Mouse (Mus musculus) limb, embryonic 10.5 days (tissue): ENCODE data around the gene Fxn. TPM values are rescaled to one million over a fixed set of nuclear protein-coding genes. Genes with fewer than 3 reads are reported as not detected.

Experiments used
- DNase-seq: peaks from one replicate; pipeline ENCODE4 v3.0.0-alpha.2; 2017; ENCODE audit warnings: low spot score
- H3K27ac ChIP-seq: fragments of 300-500 bp; sonication (generic); 2 replicates; pipeline ENCODE4 v1.5.1; 2016; ENCODE audit warnings: mild to moderate bottlenecking
- H3K27me3 ChIP-seq: fragments of 300-500 bp; sonication (generic); 2 replicates; pipeline ENCODE4 v1.6.1; 2016; ENCODE audit warnings: low read depth, mild to moderate bottlenecking; ENCODE audit not compliant: poor library complexity, severe bottlenecking
- H3K36me3 ChIP-seq: fragments of 300-500 bp; sonication (generic); 2 replicates; pipeline ENCODE4 v1.6.1; 2016; ENCODE audit warnings: mild to moderate bottlenecking, moderate library complexity
- H3K4me1 ChIP-seq: fragments of 300-500 bp; sonication (generic); 2 replicates; pipeline ENCODE4 v1.6.1; 2016
- H3K4me3 ChIP-seq: fragments of 300-500 bp; sonication (generic); 2 replicates; pipeline ENCODE4 v1.5.1; 2016; ENCODE audit warnings: mild to moderate bottlenecking, moderate library complexity
- H3K9me3 ChIP-seq: fragments of 300-500 bp; sonication (generic); replicated peaks from 2 replicates; pipeline ENCODE4 v1.6.1; 2016; ENCODE audit warnings: mild to moderate bottlenecking
- WGBS: fragments of 180-500 bp; shearing (Covaris S2); methylation state at CpG from one replicate; pipeline ENCODE4 v1.1.7; 2016; 5-methylcytosine and 5-hydroxymethylcytosine counted together
- polyA plus RNA-seq: library from polyadenylated mRNA; unstranded; fragments of >200 nt; fragmentation: Nextera tagmentation; extraction: Ambion mirVana; gene quantifications from 2 replicates; pipeline ENCODE4 v1.2.1, GENCODE M21; 2016

Gene Fxn
- polyA plus RNA-seq, 1 experiment from 2014 or later, result 62.7 TPM

GRCm38 (mm10) chr19:24220795-24221445 lies 59.5 kb downstream of the Fxn start:
- no peaks in the 10 kb centered on the region for H3K36me3 ChIP-seq
- H3K4me1 ChIP-seq, result peaks cover 42% of the 10 kb centered on the region
- no peak for DNase-seq
- WGBS, result 31% methylated on average over 14 of the region's 14 CpGs
- no peaks in the 10 kb centered on the region for H3K9me3 ChIP-seq
- no peak overlapping the region for H3K27ac ChIP-seq
- H3K4me3 ChIP-seq, result no peak overlapping the region
- peaks cover 35% of the 10 kb centered on the region for H3K27me3 ChIP-seq

- DNase-seq, result no peak
- WGBS, result 56% methylated on average over 9 of the region's 9 CpGs
- no peak overlapping the region for H3K4me3 ChIP-seq
- peaks cover 28% of the 10 kb centered on the region for H3K4me1 ChIP-seq
- H3K36me3 ChIP-seq, result no peaks in the 10 kb centered on the region
- no peaks in the 10 kb centered on the region for H3K9me3 ChIP-seq
- no peak overlapping the region for H3K27ac ChIP-seq
- H3K27me3 ChIP-seq, result peaks cover 16% of the 10 kb centered on the region
Measured at GRCm38 (mm10) chr19:24219011-24219410, 61.4 kb downstream of the Fxn start.

GRCm38 (mm10) chr19:24218291-24218690 lies 62.1 kb downstream of the Fxn start:
- no peak for DNase-seq
- Histone ChIP-seq H3K9me3 (no peaks in the 10 kb centered on the region), H3K36me3 (no peaks in the 10 kb centered on the region), H3K27me3 (peaks cover 9% of the 10 kb centered on the region), H3K4me1 (peaks cover 28% of the 10 kb centered on the region), H3K4me3 (no peak overlapping the region), H3K27ac (no peak overlapping the region)
- 51% methylated on average over 2 of the region's 2 CpGs for WGBS

GRCm38 (mm10) chr19:24217851-24218250 lies 62.6 kb downstream of the Fxn start:
- peaks cover 32% of the 10 kb centered on the region for H3K4me1 ChIP-seq
- no peaks in the 10 kb centered on the region for H3K36me3 ChIP-seq
- no peaks in the 10 kb centered on the region for H3K9me3 ChIP-seq
- H3K4me3 ChIP-seq, result no peak overlapping the region
- H3K27ac ChIP-seq, result no peak overlapping the region
- peaks cover 4% of the 10 kb centered on the region for H3K27me3 ChIP-seq
- DNase-seq, result no peak

GRCm38 (mm10) chr19:24216771-24217170 lies 63.6 kb downstream of the Fxn start:
- H3K36me3 ChIP-seq, result no peaks in the 10 kb centered on the region
- H3K27me3 ChIP-seq, result no peaks in the 10 kb centered on the region
- 93% methylated on average over 9 of the region's 9 CpGs for WGBS
- H3K9me3 ChIP-seq, result no peaks in the 10 kb centered on the region
- no peak overlapping the region for H3K4me3 ChIP-seq
- H3K4me1 ChIP-seq, result peaks cover 33% of the 10 kb centered on the region
- H3K27ac ChIP-seq, result no peak overlapping the region
- no peak for DNase-seq

GRCm38 (mm10) chr19:24214939-24215338 lies 65.5 kb downstream of the Fxn start:
- DNase-seq, result no peak
- no peak overlapping the region for H3K4me3 ChIP-seq
- no peak overlapping the region for H3K27ac ChIP-seq
- no peaks in the 10 kb centered on the region for H3K9me3 ChIP-seq
- WGBS, result 83% methylated on average over 7 of the region's 7 CpGs
- H3K4me1 ChIP-seq, result peaks cover 30% of the 10 kb centered on the region
- H3K27me3 ChIP-seq, result no peaks in the 10 kb centered on the region
- no peaks in the 10 kb centered on the region for H3K36me3 ChIP-seq

GRCm38 (mm10) chr19:24213299-24213698 lies 67.1 kb downstream of the Fxn start:
- Histone ChIP-seq H3K4me3 (no peak overlapping the region), H3K4me1 (peaks cover 18% of the 10 kb centered on the region), H3K27ac (0 out of 2 replicates have a peak overlapping the region, but pooled peaks have one; percentile 17), H3K36me3 (no peaks in the 10 kb centered on the region), H3K9me3 (no peaks in the 10 kb centered on the region), H3K27me3 (no peaks in the 10 kb centered on the region)
- no peak for DNase-seq
- WGBS, result 36% methylated on average over 7 of the region's 7 CpGs

- Histone ChIP-seq H3K27ac (0 out of 2 replicates have a peak overlapping the region, but pooled peaks have one; percentile 17), H3K9me3 (no peaks in the 10 kb centered on the region), H3K36me3 (no peaks in the 10 kb centered on the region), H3K27me3 (no peaks in the 10 kb centered on the region), H3K4me3 (no peak overlapping the region), H3K4me1 (peaks cover 18% of the 10 kb centered on the region)
- no peak for DNase-seq
- WGBS, result 91% methylated on average over 12 of the region's 12 CpGs
Measured at GRCm38 (mm10) chr19:24212552-24213249, 67.7 kb downstream of the Fxn start.

Other genes starting within 250 kb of the Fxn start
- 0.20 and 0.28 TPM in 2 replicates for gene Fam189a2, start 249.6 kb downstream of the Fxn start, polyA plus RNA-seq
- 35.2 and 36.4 TPM in 2 replicates for gene Tjp2, start 55.6 kb downstream of the Fxn start, polyA plus RNA-seq
- gene Fam122a, start 196.8 kb upstream of the Fxn start, polyA plus RNA-seq, result 39.3 and 44.3 TPM in 2 replicates